Mouse (Mus musculus): Measurements from ENCODE around the gene H2al1m.
"Not testable (repeated sequence)": the region's sequence is repeated elsewhere in the genome, so short reads cannot be mapped to it uniquely, and the experiment has no call there.

H2al1m gene

DNA sequence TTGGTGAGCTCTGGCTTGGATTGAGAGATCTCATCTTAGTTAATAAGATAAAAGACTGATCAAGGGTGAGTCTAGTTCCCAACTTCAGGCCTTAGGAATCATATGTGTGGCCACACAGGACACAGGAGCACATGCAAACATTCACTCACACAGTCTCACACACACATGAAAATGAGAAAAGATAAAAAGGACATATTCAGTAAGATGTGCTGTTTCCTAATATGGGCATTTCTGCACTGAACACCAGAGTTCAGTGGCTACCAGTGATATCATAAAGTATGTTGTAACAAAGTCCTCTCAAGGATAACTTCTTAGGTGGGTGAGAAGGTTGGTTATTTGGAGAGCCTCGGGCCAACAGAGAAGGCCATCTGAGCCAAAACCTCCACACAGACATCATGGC lies at the start of gene H2al1m:
H2al1m (plus strand) TSS at position 301 of the 400 bp plus-strand sequence.
- not testable (repeated sequence) for DNase-seq (ENCODE audit: low spot score)

DNA sequence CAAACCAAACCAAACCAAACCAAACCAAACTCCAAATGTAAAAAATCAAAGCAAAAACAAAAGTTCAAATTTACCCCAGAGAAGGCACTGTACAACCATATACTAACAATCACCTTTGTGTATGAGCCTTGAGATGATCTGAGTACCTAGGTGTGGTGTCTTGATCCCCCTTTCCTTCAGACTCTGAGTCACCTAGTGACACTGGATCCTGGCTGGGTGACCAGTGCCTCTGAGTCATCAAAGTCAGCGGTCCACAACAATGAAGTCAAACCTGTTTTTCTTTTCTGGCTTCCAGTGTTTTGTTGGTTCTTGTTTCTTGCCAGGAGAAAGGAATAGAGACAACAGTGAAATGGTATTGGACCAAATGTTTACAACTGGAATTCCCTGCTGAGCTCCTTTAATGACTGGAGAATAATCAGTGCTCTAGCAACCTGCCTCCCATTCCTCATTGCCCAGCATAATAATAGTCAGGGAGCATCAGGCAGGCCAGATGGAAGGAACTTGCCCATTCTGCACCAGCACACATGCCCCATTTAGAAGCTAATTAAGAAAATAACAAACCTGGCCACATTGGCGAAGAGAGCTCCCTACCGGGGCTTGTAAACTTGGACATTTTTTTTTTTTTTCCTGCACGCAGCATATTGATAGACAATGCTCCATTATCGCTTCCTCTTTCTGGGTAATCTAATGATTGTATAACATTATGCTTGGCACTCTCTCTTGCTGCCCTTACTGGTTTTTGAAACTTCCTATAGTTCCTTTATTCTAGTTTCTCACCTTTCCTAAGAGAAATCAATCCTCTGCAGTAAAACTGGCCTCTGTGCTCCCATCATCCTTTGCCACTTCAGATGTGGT lies 42.6 kb upstream of the H2al1m start:
- DNase-seq (ENCODE audit: low spot score), result no peak

DNA sequence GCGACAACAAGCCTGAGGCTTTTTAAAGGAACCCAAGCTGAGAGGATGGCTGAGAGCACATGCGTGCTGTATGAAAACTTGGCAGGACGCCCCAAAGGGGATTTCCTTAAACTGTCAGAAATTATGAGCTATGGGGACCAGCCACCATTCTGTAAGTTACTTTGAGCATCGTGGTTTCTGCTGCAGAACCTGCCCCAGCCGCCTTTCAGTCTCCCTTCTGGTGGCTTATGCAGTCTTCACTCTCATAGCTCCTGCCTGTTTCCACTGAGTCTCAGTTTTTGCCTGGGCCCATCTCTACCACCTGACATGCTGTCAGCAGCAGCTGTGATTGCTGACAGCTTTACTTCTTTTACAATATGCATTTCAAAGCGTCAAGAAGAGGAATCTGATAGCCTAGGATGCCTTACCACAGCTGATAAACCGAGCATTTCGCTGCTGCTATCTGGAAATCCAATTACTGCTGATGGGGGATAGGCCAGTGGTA lies 40.1 kb upstream of the H2al1m start:
- no peak for DNase-seq (ENCODE audit: low spot score)

DNA sequence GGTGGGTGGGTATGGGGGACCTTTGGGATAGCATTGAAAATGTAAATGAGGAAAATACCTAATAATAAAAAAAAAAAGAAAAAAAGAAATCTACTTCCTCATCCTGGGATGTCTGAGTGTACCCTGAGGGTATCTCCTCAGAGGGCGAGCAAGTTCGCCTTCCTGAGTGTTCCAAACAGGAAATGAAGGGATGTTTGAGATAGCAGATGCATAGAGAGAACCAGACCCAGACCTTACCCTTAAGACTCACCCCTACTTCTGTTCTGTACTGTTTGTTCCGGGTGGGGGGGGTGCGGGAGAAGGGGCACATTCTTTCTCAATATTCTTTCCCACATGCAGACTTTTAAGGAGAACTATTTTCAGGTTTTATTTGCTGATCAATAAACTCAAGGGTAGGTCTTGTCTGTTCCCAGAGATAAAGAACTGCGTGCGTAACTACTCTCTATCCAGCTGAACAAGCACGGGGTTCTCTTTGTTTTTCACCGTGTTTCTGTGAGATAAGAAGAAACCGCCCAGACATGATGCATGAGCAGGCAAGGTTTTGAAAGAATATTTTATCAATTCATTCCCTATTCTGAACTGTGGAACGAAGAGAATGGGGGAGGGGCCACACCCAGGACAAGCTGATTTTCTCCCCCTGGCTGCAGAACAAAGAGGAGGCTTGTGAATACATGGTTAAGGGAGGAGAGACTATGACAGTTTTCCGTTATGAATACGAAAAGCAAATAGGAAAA lies 38.8 kb upstream of the H2al1m start:
- no peak for DNase-seq (ENCODE audit: low spot score)

DNA sequence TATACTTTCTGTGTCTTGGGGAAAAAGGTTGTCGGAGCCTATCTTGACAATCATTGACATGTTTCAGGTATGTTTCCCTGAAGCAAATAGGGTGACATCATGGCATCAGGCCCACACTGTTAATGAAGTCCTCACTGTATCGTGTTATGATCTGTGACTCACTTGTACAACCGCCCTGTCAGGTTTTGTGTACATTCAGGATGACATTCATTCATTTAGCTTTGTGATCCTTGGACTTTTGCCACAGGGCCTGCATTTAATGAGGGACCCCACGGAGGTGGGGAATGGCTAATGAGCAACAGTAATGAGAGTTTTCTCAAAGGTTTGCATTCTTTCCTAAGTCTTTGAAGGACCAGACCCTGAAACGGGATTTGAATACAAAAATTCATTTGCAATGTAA lies 34.7 kb upstream of the H2al1m start:
- no peak for DNase-seq (ENCODE audit: low spot score)

DNA sequence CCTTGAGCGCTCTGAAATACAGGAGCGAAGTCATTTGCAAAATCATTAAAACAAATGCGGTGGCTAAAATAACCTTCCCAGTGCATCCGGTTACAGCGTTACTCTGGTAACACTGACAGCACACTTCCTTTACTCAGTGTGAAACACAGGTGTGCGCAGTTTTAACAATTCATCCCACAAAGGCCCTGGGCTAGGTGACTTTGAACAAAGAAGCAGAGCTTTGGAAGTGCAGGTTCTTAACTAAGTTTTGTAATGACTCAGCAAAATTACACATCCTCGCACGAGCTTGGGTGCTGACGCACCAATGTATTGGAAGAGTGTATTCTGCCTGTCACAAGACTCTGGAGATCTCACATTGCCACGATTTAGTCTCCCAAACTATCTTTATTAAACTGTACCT lies 29.6 kb upstream of the H2al1m start:
- no peak for DNase-seq (ENCODE audit: low spot score)

DNA sequence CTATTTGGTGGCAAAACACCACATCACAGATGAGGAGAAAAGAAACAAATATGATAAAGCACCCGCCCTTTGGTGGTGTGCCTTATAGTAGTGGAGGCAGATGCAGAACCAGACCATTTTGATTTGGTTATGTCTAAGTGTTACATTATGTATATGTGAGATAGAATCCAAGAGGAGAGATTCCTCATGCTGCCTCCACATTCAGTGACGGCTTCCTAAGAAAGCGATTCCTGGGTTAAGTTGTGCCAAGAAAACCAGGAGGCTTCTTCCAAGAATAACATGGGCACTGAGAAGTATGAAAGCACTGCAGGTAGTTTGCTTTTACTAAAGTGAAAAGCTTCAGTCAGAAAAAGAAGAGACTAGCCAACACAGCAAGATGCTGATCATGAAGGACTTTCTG lies 28.7 kb upstream of the H2al1m start:
- no peak for DNase-seq (ENCODE audit: low spot score)

DNA sequence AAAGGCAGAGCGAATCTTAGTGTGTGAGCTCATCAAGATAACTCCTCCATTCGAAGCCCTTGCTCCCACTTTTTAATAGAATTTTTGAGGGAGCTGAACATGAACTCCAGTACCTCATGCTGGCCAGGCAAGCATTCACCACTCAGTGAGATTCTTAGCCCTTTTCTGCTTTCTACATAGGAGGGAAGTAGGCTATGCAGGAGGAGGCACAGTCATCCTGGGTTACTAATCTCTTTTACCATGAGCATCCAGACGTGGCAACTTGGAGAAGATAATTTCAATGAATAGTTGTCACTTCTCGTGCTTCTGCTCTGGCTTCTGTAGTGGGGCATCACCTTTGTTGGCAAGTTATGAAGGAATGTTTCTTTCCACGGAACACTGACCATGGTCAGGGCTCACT lies 26.8 kb upstream of the H2al1m start, which contains the start of gene Gm14862:
Gm14862 (minus strand) TSS at position 134 of the 400 bp plus-strand sequence.
- DNase-seq (ENCODE audit: low spot score), result no peak

DNA sequence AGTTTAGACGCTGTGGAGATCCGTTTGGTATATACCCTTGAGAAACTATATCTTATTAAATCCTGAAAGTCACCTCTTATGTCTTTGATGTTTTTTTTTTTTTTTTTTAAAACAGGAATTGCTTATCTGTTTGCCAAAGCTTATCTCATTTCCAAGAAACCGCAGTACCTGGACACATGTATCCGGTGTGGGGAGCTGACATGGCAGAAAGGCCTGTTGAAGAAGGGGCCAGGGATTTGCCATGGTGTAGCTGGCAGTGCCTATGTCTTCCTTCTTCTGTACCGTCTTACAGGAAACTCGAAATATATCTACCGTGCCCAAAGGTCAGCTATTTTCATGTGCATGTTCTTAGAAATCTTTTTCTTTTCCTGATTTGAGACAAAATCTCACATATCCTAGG lies 25.7 kb upstream of the H2al1m start:
- DNase-seq (ENCODE audit: low spot score), result no peak

DNA sequence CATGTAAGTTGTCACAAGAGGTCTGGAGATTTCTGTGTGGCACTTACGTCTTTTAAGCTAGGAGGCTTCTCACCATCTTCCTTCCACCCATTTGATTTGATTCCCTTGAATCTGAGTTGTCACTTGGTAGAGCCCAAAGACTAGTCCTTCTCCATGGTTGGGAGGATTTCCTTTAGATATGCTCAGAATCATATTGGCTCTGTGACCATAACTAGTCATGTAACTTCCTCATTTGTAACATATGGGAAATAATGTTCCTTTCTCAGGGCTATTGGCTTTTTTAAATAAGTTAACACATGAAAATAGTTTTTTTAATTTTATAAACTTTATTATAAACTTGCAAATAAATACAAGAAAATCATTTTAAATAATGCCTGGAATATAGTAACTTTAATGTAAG lies 24.3 kb upstream of the H2al1m start:
- DNase-seq (ENCODE audit: low spot score), result no peak

DNA sequence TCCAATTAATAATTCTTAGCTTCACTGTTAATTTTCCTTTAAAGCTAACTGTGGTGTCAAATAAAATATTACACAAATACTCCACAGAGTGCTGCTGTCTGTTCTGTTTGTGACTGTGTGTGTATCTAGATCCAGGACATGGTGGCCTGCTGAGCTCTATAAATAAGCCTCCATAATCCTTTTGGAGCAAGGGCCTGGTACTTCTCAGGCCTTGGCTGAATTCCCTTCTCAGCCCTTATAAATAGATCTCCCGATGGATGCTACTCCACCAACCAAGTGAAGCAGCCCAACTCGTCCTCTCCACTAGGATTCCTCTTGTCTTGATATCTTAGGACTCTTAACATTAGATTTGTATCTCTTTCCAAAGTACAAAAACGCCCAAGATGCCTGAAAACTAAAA lies 12.5 kb upstream of the H2al1m start:
- DNase-seq (ENCODE audit: low spot score), result no peak

DNA sequence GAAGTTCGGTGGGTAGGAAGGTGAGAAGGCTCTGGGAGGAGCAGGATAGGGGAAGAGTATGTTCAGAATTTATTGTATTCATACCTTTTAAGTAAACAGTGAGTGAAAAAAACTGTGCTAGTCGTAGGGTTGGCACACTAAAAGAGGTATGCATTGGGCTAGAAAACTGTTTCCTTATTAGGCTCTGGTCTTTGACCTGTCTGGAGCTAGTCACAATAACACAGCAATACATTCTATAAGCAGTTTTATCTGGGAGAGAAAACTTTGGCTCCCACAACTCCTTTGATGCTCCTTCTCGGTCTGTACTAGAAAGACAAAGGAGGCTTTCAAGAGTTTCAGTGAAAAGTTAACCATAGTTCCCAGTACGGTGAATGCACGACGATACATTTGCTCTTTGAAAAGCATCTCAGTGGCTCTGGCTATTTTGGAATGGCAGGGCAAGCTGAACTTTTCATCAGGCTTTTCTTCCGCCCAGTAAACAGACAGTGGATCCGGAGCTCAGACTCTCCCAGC lies 11.6 kb upstream of the H2al1m start:
- DNase-seq (ENCODE audit: low spot score), result no peak

DNA sequence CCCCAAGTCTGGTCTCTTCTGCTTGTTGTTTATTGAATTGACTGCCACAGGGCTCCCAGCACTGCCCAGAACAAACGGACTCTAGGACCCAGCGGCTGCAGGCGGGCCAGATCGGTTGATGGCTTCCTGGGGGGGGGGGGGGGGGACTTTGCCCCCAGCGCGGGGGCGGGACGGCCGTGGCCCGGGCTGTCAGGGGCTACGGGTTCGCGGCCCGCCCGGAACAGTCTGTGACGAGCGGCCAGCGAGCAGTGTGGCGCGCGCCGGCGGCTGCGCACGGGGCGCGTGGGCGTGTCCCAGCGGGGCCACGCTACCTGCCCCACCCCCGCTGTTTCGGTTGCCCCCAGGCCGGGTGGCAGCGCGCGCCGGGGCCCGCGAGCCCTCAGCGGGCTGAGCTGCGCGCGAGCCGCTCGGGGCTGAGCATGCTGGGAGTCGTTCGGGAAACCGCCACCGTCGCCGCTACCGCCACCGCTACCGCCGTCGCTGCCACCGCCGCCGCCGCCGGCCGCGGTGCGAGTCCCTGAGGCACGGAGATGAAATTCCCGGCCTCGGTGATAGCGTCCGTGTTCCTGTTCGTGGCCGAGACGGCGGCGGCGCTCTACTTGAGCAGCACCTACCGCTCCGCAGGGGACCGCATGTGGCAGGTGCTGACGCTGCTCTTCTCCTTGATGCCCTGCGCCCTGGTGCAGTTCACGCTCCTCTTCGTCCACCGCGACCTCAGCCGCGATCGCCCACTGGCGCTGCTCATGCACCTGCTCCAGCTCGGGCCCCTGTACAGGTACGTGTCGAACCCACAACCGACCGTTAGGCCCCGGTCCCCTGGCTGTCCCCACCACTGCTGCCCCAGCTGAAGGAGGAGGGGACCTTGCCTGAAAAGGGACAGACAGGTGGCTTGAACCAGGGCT lies 10.9 kb upstream of the H2al1m start, which contains the start of gene Xk:
Xk (plus strand) TSS at position 297 of the 902 bp plus-strand sequence.
- DNase-seq (ENCODE audit: low spot score), result no peak

DNA sequence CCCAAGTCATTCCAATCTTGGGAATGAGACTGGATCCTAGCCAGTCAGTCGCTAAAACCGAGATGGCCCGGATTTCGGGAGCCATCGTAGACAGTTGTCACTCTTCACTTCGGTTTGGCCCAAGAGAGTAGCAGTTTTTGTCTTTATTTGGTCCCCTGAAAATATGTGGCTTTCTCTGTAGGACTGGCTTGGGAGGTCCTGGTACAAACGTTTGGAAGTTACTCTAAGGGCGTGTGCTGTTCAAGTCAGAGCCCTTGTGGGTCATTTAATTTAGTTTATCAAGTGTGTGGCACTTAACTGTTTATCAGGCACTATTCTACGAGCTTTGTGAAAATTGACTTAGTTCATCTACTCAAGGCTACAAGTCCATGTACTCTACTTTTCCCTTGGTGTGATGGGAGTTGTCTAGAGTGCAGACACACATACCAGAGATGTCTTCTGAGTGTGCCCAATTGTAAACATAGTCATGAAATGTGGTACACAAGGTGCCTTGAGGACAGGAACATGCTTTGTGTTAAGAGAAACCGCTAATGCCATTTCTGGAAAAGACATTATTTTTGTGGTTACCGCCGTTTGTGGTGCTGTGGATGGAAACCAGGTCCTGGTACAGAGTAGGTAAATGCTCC lies 10.1 kb upstream of the H2al1m start:
- DNase-seq (ENCODE audit: low spot score), result no peak

DNA sequence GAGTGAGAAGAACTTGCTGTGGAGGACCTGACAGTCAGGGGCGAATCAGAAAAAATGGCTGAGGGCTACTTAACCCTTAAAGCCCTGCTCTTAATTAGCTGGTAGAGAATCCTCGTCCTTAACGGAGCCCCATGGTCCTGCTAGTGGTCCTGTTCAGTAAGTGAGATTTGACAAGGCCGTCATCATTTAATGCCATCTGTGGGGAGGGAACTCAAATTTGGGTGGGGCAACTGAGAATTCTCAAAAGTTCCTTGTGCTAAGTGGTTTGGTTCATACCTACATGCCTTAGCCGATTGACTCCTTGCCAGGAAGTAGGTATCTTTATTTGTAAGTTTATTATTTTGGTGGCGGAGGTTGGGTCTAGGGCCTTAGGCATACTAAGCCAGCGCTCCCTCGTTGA lies 9.2 kb upstream of the H2al1m start:
- no peak for DNase-seq (ENCODE audit: low spot score)

DNA sequence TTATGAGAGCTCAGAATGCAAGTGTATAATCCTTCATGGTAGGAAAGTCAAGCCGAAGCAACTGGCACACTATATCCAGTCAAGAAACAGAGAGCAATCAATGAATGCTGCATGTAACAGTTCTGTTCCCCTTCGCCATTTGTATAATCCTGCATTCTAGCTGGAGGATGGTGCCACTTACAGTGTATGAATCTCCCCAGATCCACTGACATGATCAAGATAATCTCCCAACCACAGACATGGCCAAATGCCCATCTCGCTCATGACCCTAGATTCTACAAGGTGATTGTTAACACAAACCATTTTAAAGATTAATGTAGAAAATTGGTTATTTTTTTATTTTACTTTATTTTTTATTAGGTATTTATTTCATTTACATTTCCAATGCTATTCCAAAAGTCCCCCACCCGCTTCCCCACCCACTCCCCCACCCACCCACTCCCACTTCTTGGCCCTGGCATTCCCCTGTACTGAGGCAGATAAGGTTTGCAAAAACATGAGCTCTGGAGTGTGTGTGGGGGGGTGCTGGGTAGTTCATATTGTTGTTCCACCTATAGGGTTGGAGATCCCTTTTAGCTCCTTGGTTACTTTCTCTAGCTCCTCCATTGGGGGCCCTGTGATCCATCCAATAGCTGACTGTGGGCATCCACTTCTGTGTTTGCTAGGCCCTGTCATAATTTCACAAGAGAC lies 9.7 kb downstream of the H2al1m start:
- DNase-seq (ENCODE audit: low spot score), result not testable (repeated sequence)

DNA sequence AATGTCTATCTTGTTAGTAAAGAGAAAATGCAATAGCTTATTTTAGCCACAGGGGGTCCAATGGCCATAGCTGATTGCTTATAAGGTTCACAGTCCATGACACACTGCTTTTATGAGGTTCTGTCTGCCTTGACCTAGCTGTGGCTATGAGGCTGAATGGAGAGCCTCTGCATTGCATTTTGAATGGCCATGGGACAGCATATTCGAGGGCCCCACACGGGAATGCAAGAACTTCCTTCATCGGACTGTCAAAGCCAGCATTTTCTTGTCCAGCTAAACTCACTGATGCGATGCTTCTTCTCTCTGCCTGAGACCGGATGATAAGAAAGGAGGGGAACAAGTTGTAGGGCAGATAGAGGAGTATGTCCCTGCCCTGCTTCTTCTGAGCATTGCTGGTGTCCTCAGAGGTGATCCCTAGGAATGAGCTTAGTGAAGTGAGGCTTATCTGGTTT lies 14.9 kb downstream of the H2al1m start:
- no peak for DNase-seq (ENCODE audit: low spot score)

DNA sequence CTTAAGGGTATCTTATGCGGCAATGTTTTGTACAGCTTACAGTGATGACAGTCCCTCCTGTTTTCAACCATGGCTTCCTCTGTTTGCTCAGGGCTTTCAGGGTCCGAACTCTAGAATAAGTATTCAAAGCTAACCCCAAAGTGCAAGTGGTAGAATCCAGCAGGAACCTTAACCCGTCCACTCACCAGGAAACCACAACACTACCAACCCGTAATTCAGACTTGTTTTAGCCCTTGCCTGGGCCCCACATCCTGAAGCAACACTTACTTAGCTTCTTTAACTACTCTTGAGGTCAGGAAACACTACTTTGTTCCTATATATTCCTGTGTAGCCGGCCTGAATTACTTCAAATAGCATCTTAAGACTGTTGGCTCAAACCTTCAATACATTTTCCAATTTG lies 19.2 kb downstream of the H2al1m start:
- DNase-seq (ENCODE audit: low spot score), result no peak

DNA sequence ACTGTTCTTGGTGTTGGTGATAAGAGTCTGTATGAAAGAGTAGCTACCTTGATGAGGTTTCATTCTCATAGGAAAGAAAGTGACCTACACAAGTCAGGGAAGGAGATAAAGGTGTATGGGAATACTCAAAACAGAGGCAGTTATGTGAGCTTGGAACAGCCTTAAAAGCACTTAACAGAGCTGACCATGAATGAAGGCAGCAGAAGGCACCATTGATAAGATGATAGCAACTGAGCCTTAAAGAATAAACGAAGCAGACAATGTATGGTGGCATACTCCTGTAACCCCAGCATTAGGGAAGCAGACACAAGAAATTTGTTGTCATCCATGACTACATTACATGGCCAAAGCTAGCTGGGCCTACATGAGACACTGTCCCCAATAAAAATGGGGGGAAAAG lies 19.9 kb downstream of the H2al1m start:
- DNase-seq (ENCODE audit: low spot score), result no peak

DNA sequence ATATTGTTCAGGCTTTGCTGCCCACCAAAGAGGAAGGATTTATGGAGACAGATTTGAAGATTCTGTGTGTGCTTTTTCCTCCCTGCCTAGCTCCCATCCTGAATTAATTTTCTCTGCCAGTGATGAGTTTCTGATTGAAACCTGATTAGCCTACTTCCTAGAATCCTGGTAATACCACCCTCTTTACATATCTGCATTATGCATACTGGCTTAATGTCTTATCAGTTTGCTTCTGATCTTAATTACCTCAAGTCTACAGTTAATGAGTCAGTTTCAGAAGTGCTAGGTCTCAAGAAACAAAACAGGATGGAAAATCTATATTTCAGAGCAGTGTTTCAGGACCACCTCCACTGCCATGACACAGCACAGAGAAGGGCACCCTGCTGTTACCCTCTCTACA lies 32.9 kb downstream of the H2al1m start:
- not testable (repeated sequence) for DNase-seq (ENCODE audit: low spot score)

DNA sequence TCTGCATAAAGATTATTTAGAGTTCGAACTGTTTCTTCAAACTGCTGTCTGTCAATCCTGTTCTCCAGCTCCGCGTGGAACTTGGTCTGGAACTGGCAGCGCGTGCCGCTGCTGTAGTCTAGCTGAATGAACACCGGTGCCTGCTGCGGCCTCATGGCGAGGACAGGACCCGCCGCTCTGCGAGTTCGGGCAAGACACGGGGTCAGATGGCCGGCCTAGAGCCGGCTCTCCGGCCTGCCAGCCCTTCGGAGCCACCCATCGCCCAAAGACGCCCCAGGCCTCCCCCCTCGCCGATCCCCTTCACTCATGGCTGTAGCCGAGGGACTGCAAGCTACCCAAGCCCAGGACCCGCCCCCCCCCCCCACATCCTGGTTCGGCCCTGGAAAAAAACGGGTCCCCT lies 44.4 kb downstream of the H2al1m start:
- DNase-seq (ENCODE audit: low spot score), result not testable (repeated sequence)
